Comparison of ENCODE assay signal across 8 mouse cellular contexts in genomic region chr7:12921705-12922465, GRCm38 (mm10). TPM values are rescaled to one million over a fixed set of nuclear protein-coding genes. Genes with fewer than 3 reads are reported as not detected.
DNase-seq lines count a peak whose midpoint lies in the region; ATAC-seq and TF ChIP-seq lines count a peak whose summit lies in the region.

Rps5 (plus strand) TSS chr7:12922290.

- H3K9ac ChIP-seq in embryonic facial prominence, embryonic 14.5 days (ENCODE audit: low read depth, low read length): peak within 1 kb of the TSS; percentile 87
- peak within 1 kb of the TSS; percentile 72 for H3K9ac ChIP-seq in heart, adult 2 months (ENCODE audit: low read depth, low read length)
- H3K9ac ChIP-seq in limb, embryonic 13.5 days: peak within 1 kb of the TSS; percentile 94
- H3K9ac ChIP-seq in midbrain, embryonic 16.5 days (ENCODE audit: low read depth, low read length): peak within 1 kb of the TSS; percentile 81

- WGBS in embryonic facial prominence, embryonic 14.5 days: under 1% methylated on average over 55 of the region's 55 CpGs
- under 1% methylated on average over 55 of the region's 55 CpGs for WGBS in heart, adult 2 months
- WGBS in limb, embryonic 13.5 days: under 1% methylated on average over 55 of the region's 55 CpGs
- under 1% methylated on average over 55 of the region's 55 CpGs for WGBS in midbrain, embryonic 16.5 days

- DNase-seq in 3T3-L1 (ENCODE audit: low read depth, low spot score): peak; percentile 99
- peak; percentile 94 to 97 for DNase-seq in adrenal gland, postnatal 4 days (ENCODE audit: low spot score in 2 of 2)
- DNase-seq in embryonic facial prominence, embryonic 14.5 days (ENCODE audit: low spot score): peak; percentile 100
- peak; percentile 97 to 99 for DNase-seq in heart, adult 2 months
- DNase-seq in kidney, adult 8-10 months: peak; percentile 99
- DNase-seq in spleen, postnatal 10 days (ENCODE audit: low spot score in 2 of 2): peak; percentile 94 to 98

- H3K4me1 ChIP-seq in embryonic facial prominence, embryonic 14.5 days (ENCODE audit: control insufficient read depth, insufficient read depth, low read length): peaks cover 9% of the 10 kb centered on the region; the same call in 1 of the 2 replicates
- H3K4me1 ChIP-seq in heart, adult 2 months (ENCODE audit: control insufficient read depth, insufficient read depth, low read length): peaks cover 4% of the 10 kb centered on the region
- H3K4me1 ChIP-seq in limb, embryonic 13.5 days: peaks cover 13% of the 10 kb centered on the region
- H3K4me1 ChIP-seq in midbrain, embryonic 16.5 days (ENCODE audit: control insufficient read depth, insufficient read depth, low read length): peaks cover 12% of the 10 kb centered on the region

- no peaks in the 10 kb centered on the region for H3K9me3 ChIP-seq in embryonic facial prominence, embryonic 14.5 days (ENCODE audit: control insufficient read depth, low read length)
- no peaks in the 10 kb centered on the region for H3K9me3 ChIP-seq in limb, embryonic 13.5 days
- H3K9me3 ChIP-seq in midbrain, embryonic 16.5 days (replicated peaks; ENCODE audit: control insufficient read depth, low read length, poor library complexity, severe bottlenecking): no peaks in the 10 kb centered on the region

- peak; percentile 78; the same call in 1 of the 2 replicates for TF ChIP-seq EP300 in heart, adult 2 months (IDR thresholded peaks at IDR 0.05; ENCODE audit: insufficient read depth, low read depth, low read length)

- H3K27ac ChIP-seq in embryonic facial prominence, embryonic 14.5 days (replicated peaks; ENCODE audit: low read depth, low read length): peak within 1 kb of the TSS; percentile 98
- peak within 1 kb of the TSS; percentile 92 for H3K27ac ChIP-seq in heart, adult 2 months
- peak within 1 kb of the TSS; percentile 95 for H3K27ac ChIP-seq in limb, embryonic 13.5 days
- H3K27ac ChIP-seq in midbrain, embryonic 16.5 days (ENCODE audit: low read length): peak within 1 kb of the TSS; percentile 97

- peak; percentile 92 for TF ChIP-seq CTCF in heart, adult 2 months (IDR thresholded peaks at IDR 0.05)

- 0 out of 2 replicates have a peak, but pooled peaks cover 5% of the 10 kb centered on the region for H3K27me3 ChIP-seq in embryonic facial prominence, embryonic 14.5 days (replicated peaks; ENCODE audit: control insufficient read depth, insufficient read depth, low read length)
- H3K27me3 ChIP-seq in heart, adult 2 months (ENCODE audit: control insufficient read depth, insufficient read depth, low read length): no peaks in the 10 kb centered on the region
- peaks cover 23% of the 10 kb centered on the region for H3K27me3 ChIP-seq in limb, embryonic 13.5 days
- H3K27me3 ChIP-seq in midbrain, embryonic 16.5 days (ENCODE audit: control insufficient read depth, insufficient read depth, low read depth, low read length): peaks cover 10% of the 10 kb centered on the region

- ATAC-seq in embryonic facial prominence, embryonic 14.5 days (ENCODE audit: low read depth): peak; percentile 99
- ATAC-seq in limb, embryonic 13.5 days (ENCODE audit: low FRiP score, low read depth): peak; percentile 98
- peak; percentile 98 for ATAC-seq in midbrain, embryonic 16.5 days

- peak within 1 kb of the TSS; percentile 96 for H3K4me2 ChIP-seq in embryonic facial prominence, embryonic 14.5 days (ENCODE audit: low read depth, low read length)
- peak within 1 kb of the TSS; percentile 98 for H3K4me2 ChIP-seq in limb, embryonic 13.5 days (replicated peaks)
- peak within 1 kb of the TSS; percentile 91 for H3K4me2 ChIP-seq in midbrain, embryonic 16.5 days (ENCODE audit: low read length)

- no peaks in the 10 kb centered on the region for H3K79me2 ChIP-seq in heart, adult 2 months (replicated peaks; ENCODE audit: control insufficient read depth, insufficient read depth, low read length)

- TF ChIP-seq POLR2A in heart, adult 2 months (IDR thresholded peaks at IDR 0.05; ENCODE audit: insufficient read depth, low read depth, low read length): peak; percentile 99

- H3K4me3 ChIP-seq in embryonic facial prominence, embryonic 14.5 days (ENCODE audit: low read depth, low read length): peak within 1 kb of the TSS; percentile 55
- H3K4me3 ChIP-seq in heart, adult 2 months: peak within 1 kb of the TSS; percentile 98
- H3K4me3 ChIP-seq in limb, embryonic 13.5 days: peak within 1 kb of the TSS; percentile 96
- peak within 1 kb of the TSS; percentile 83 for H3K4me3 ChIP-seq in midbrain, embryonic 16.5 days (ENCODE audit: low read depth, low read length)

- intact Hi-C loops in heart, adult 2 months (cut with DNase I): loop anchor here (5.0 kb wide), 2 partner anchors 55 to 115 kb away; partner anchors contain the start of genes Ube2m and Zfp446

- H3K36me3 ChIP-seq in embryonic facial prominence, embryonic 14.5 days (ENCODE audit: control insufficient read depth, insufficient read depth, low read length): peaks cover 40% of the 10 kb centered on the region
- peaks cover 13% of the 10 kb centered on the region for H3K36me3 ChIP-seq in heart, adult 2 months (ENCODE audit: control insufficient read depth, insufficient read depth, low read length)
- H3K36me3 ChIP-seq in limb, embryonic 13.5 days: peaks cover 39% of the 10 kb centered on the region
- peaks cover 24% of the 10 kb centered on the region for H3K36me3 ChIP-seq in midbrain, embryonic 16.5 days (ENCODE audit: control insufficient read depth, insufficient read depth, low read length)

RNA-seq across cellular contexts. Expression of gene Rps5, which starts in this region (rescaled TPM):
- total RNA-seq in adrenal gland, postnatal 4 days (2021): 1,000 to 10,000 TPM; 1,322 to 1,347 TPM
- 1,364 and 1,371 TPM in 2 replicates for polyA plus RNA-seq in embryonic facial prominence, embryonic 14.5 days (2014; fragmentation: Nextera tagmentation; extraction: Ambion mirVana)
- 100 to 1,000 TPM; 525 to 621 TPM for total RNA-seq in heart, adult 2 months (2021)
- polyA plus RNA-seq in heart, adult 2 months (2012; rRNA removed): 842 and 914 TPM in 2 replicates
- polyA plus RNA-seq in limb, embryonic 13.5 days (2015; fragmentation: Nextera tagmentation; extraction: Ambion mirVana): 1,044 and 1,066 TPM in 2 replicates
- 512 and 515 TPM in 2 replicates for polyA plus RNA-seq in midbrain, embryonic 16.5 days (2015; fragmentation: Nextera tagmentation; extraction: Ambion mirVana)

Comparison
In these comparisons a context has a peak if more than half of its experiments do, and no peak if none do; other contexts are left out.
1. Peak in every context shown above with its lines: DNase-seq, ATAC-seq, H3K4me3 ChIP-seq and H3K27ac ChIP-seq.